Mouse (Mus musculus): Measurements from ENCODE around the gene BC016579. TPM values are rescaled to one million over a fixed set of nuclear protein-coding genes. Genes with fewer than 3 reads are reported as not detected.

The BC016579 gene
- polyA plus RNA-seq, 1 experiment from 2014 or later = 0.09 TPM

DNA sequence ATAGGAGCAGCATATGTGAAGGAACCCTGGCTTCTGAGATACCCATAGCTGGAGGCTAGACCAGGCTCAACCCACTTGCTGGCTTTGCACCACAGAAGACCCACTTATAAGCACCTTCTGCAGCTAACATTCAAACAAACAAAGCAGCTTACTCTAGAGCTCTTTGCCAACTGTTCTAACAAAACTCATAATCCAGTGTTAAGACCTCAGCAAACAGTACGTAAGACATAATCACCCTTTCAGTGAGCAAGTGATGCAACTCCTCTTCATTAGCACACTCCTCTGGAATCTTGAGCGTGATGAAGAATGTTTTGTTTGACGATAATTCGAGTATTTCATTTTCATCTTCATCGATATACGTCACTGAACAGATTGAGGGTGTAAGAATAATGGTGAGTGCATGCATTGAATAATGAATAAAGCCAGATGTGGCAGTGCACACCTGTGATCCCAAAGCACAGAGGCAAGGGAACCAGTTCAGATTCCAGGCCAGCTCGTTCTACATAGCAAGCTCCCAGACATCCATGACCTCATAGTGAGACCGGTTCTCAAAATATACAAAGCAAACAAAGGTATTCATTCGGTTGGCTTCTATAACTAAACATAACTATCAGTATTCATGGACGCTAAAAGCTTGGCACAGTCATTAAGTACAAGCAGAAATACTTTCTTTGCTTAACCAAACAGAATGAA, 13.7 kb downstream of the BC016579 start:
- no peaks in the 10 kb centered on the region for H3K9me3 ChIP-seq
- H3K4me3 ChIP-seq (replicated peaks) = no peak overlapping the region
- no peak overlapping the region for H3K4me2 ChIP-seq (replicated peaks)
- H3K27me3 ChIP-seq = no peaks in the 10 kb centered on the region
- ATAC-seq = no peak
- no peaks in the 10 kb centered on the region for H3K4me1 ChIP-seq (replicated peaks)
- no peak overlapping the region for H3K27ac ChIP-seq
- H3K9ac ChIP-seq (replicated peaks) = no peak overlapping the region
- no peaks in the 10 kb centered on the region for H3K36me3 ChIP-seq
- 85% methylated on average over 10 of the region's 10 CpGs for WGBS

DNA sequence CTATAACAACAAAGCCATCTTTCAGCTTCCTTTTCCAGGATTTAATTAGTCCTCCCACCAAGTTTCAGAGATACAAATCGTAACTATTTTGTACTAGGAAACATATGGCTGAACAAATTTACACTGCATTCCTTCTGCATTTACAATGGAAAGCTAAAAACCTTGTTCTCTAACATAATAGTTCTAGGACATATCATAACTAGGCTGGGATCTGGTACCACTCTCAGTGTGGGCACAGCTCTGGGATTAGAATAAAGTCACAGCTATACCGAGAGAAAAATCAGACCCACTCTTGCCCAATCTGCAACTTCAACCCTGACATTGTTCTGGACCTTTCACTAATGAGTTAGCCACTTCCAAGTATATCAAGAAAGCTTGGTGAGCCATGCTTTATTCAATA, 18.0 kb downstream of the BC016579 start:
- no peak overlapping the region for H3K27ac ChIP-seq
- H3K4me1 ChIP-seq (replicated peaks) = no peaks in the 10 kb centered on the region
- no peak overlapping the region for H3K9ac ChIP-seq (replicated peaks)
- H3K27me3 ChIP-seq = no peaks in the 10 kb centered on the region
- H3K36me3 ChIP-seq = no peaks in the 10 kb centered on the region
- no peak overlapping the region for H3K4me3 ChIP-seq (replicated peaks)
- H3K4me2 ChIP-seq (replicated peaks) = no peak overlapping the region
- H3K9me3 ChIP-seq = no peaks in the 10 kb centered on the region
- no peak for ATAC-seq
- WGBS = 95% methylated on average over 2 of the region's 2 CpGs

DNA sequence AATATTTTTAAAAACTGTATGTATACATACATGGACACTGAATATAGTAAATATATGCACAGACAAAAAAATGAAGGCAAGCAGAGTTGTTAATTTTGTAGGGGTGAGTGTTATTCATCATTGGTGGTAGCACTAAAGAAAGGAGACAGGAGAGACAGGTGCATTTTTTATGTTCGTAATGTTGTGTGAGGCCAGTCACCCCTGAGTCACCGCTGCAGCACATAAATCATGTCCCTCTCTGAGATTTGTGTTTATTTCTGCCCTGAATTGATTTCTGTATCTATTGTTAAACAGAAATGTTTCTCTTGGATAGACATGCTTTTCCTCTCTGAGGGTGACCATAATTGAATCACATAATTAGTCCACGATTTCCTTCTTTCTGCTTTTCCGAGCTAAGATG, 21.4 kb downstream of the BC016579 start:
- ATAC-seq = no peak
- no peak overlapping the region for H3K4me2 ChIP-seq (replicated peaks)
- no peak overlapping the region for H3K4me3 ChIP-seq (replicated peaks)
- no peaks in the 10 kb centered on the region for H3K9me3 ChIP-seq
- no peaks in the 10 kb centered on the region for H3K4me1 ChIP-seq (replicated peaks)
- H3K27ac ChIP-seq = no peak overlapping the region
- no peak overlapping the region for H3K9ac ChIP-seq (replicated peaks)
- no peaks in the 10 kb centered on the region for H3K36me3 ChIP-seq
- H3K27me3 ChIP-seq = no peaks in the 10 kb centered on the region
- 87% methylated on average over 4 of the region's 4 CpGs for WGBS

DNA sequence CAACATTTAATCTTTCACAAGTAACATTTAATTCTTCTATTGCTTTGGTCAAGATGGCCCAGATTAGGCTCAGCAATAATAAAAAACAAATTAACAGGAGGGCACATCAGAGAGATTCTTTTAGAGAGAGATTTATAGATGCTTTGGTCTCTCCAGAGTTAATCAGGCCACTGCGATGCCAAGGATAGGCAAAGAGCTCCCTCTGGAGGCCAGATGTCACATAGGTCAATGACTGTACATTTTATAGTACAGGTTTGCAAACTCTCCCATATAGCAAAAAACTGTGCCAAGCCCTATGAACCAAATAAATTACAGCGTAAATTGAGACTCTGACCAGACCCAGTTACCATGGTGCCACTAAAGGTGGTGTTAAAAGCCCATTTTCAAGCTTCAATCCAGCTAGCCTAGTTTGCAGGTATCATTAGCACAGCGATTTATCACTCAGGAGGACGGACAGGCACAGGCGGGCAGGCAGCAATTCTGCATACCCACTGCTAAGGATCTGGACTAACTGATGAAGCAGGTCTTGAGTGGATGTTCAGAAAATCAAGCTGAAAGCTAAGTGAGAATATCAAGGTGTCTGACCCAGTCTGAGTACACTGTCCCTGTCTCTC, 23.4 kb downstream of the BC016579 start:
- H3K4me2 ChIP-seq (replicated peaks) = no peak overlapping the region
- no peak overlapping the region for H3K9ac ChIP-seq (replicated peaks)
- no peaks in the 10 kb centered on the region for H3K27me3 ChIP-seq
- WGBS = 56% methylated on average over 5 of the region's 5 CpGs
- peak; percentile 89 for ATAC-seq
- H3K36me3 ChIP-seq = no peaks in the 10 kb centered on the region
- no peaks in the 10 kb centered on the region for H3K4me1 ChIP-seq (replicated peaks)
- no peak overlapping the region for H3K27ac ChIP-seq
- no peaks in the 10 kb centered on the region for H3K9me3 ChIP-seq
- no peak overlapping the region for H3K4me3 ChIP-seq (replicated peaks)

DNA sequence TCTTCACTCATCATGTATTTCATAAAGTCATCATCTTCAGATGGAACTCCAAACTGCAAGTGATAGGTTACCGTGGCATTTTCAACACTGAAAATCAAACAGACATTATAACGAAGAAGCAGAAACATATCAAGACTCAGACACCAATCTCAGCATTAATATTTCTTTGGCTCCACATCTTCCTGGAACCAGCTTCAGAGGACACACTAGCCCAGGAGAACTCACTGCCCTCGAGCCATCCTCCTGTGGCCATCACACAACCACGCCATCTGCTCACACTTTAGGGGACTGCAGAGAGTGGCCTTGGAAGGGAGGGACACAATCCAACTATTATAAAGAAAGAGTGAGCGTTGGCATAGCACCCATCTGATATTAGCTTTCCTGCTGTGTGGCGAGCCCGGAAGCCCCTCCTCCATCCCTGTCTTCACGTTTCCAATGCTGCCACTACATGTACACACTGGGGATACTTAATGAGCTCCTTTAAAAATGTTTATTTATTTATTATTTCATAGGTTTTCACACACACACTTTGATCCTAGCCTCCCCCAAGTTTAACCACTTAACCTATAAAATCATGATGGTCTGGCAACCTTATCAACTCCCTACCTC, 24.3 kb downstream of the BC016579 start:
- Histone ChIP-seq H3K4me3 (replicated peaks) (no peak overlapping the region), H3K4me2 (replicated peaks) (no peak overlapping the region), H3K9me3 (no peaks in the 10 kb centered on the region), H3K4me1 (replicated peaks) (no peaks in the 10 kb centered on the region), H3K9ac (replicated peaks) (no peak overlapping the region), H3K36me3 (no peaks in the 10 kb centered on the region), H3K27me3 (no peaks in the 10 kb centered on the region), H3K27ac (no peak overlapping the region)
- ATAC-seq = peak; percentile 30; the same call in 1 of the 2 replicates
- WGBS = 82% methylated on average over 8 of the region's 8 CpGs

DNA sequence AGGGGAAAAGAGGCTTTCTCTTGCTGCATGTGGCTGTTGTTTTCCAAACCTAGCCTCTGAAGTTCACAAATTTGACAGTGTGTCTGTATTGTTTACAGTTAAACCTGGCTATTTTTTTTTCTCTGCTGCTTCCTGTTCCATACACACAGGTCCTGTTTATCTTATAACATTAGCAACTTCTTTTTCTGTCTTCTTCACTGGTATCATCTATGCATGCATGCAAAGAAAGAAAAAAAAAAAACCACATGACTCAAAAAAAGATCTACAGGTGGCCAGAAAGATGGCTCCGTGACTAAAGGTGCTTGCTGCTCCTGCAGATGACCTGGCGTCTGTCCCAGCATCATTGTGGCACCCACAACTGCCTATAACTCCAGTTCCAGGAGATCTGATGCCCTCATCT, 28.5 kb downstream of the BC016579 start:
- 73% methylated on average over 2 of the region's 2 CpGs for WGBS
- no peak for ATAC-seq
- no peaks in the 10 kb centered on the region for H3K36me3 ChIP-seq
- H3K27ac ChIP-seq = no peak overlapping the region
- no peak overlapping the region for H3K4me3 ChIP-seq (replicated peaks)
- no peaks in the 10 kb centered on the region for H3K9me3 ChIP-seq
- no peaks in the 10 kb centered on the region for H3K4me1 ChIP-seq (replicated peaks)
- no peak overlapping the region for H3K9ac ChIP-seq (replicated peaks)
- H3K4me2 ChIP-seq (replicated peaks) = no peak overlapping the region
- no peaks in the 10 kb centered on the region for H3K27me3 ChIP-seq

DNA sequence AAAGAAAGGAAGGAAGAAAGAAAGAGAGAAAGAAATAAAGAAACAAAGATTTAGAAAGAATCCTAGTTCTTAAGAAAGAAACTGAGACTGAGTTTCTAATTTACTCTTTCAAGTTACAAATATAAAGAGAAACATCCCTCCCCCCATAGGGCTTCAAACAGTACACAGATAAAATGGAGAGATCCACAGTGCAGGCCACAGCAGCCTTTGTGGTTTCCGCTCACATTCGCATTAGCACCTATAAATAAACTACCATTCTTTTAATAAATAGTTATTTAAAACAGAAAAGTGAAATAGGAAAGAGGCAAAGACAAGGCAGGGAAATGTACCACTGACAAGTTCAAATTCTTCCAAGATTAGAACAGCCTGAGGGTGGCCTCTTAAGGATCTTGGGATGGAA, 29.1 kb downstream of the BC016579 start:
- no peak overlapping the region for H3K4me2 ChIP-seq (replicated peaks)
- H3K9ac ChIP-seq (replicated peaks) = no peak overlapping the region
- no peak overlapping the region for H3K27ac ChIP-seq
- H3K9me3 ChIP-seq = no peaks in the 10 kb centered on the region
- no peaks in the 10 kb centered on the region for H3K36me3 ChIP-seq
- H3K27me3 ChIP-seq = no peaks in the 10 kb centered on the region
- no peak overlapping the region for H3K4me3 ChIP-seq (replicated peaks)
- no peaks in the 10 kb centered on the region for H3K4me1 ChIP-seq (replicated peaks)
- ATAC-seq = no peak
- WGBS = 90% methylated on average over 2 of the region's 2 CpGs

DNA sequence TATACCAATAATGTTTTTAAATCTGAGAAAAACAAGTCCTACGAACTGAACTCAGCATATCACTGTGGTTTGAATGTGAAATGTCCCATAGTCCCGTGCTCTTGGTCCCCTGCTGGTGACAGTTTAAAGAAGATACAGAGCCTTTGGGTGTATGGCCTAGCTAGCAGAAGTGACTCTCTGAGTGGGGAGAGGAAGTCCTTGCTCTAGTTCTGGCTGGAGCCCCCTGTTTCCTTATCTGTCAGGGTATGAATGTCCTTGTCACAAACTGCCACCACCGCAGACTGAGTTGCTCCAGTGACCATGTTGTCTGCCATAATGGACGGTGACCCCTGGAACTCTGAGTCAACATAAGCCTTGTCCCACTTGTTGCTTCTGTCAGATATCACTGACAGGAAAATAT, 30.6 kb downstream of the BC016579 start:
- no peak overlapping the region for H3K9ac ChIP-seq (replicated peaks)
- no peak overlapping the region for H3K4me3 ChIP-seq (replicated peaks)
- no peak for ATAC-seq
- H3K27me3 ChIP-seq = no peaks in the 10 kb centered on the region
- no peak overlapping the region for H3K27ac ChIP-seq
- WGBS = 94% methylated on average over 4 of the region's 4 CpGs
- H3K36me3 ChIP-seq = no peaks in the 10 kb centered on the region
- H3K9me3 ChIP-seq = no peaks in the 10 kb centered on the region
- no peaks in the 10 kb centered on the region for H3K4me1 ChIP-seq (replicated peaks)
- H3K4me2 ChIP-seq (replicated peaks) = no peak overlapping the region

DNA sequence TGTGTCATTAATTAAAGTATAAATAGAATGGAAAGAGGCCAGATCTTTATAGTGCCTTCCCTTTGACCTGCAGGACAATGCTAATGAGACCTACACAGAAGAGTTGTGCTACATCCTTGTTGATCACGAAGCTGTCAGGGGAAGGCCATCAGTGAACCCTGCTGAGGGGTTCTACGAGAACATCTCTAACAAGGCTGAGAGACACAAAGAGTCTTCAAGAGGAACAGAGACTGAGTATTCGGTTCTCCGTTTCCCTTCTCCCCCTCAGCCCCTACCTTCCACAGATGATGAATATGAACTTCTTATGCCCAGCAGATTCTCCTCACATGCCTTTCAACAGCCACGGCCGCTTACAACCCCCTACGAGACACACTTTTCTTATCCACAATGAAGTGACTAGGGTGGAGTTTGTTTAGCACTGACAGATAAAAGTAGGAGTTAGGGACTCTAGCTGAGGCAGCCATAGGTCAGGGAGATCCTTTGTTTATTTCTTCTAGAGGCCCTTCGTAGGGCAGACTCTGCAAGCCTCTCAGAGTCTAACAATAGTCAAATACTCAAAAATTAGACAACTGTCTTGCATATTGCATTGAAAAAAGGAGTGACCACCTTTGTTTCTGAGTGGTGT, 34.0 kb downstream of the BC016579 start:
- Histone ChIP-seq H3K4me1 (replicated peaks) (no peaks in the 10 kb centered on the region), H3K9me3 (no peaks in the 10 kb centered on the region), H3K27ac (no peak overlapping the region), H3K36me3 (no peaks in the 10 kb centered on the region), H3K4me3 (replicated peaks) (no peak overlapping the region), H3K9ac (replicated peaks) (no peak overlapping the region), H3K4me2 (replicated peaks) (no peak overlapping the region), H3K27me3 (no peaks in the 10 kb centered on the region)
- ATAC-seq = no peak
- 77% methylated on average over 8 of the region's 8 CpGs for WGBS

DNA sequence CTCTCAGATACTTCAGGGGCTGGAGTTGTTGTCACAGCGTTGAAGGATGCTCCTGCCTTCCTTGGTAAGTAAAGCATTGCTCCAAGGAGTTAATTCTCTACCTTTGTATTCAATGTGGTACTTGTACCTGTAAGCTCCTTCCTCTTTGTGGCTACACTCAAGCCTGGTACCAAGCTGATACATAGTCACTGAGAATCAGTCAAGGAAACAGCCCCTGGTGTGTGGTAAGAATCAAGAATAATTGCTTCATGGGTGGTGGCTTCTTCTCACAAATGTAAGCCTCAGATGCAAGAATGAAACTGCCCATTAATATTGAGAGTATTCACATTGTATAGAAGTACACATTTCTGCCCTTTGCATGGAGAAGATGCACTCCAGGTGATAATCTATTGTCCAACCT, 37.9 kb downstream of the BC016579 start:
- H3K36me3 ChIP-seq = no peaks in the 10 kb centered on the region
- H3K27me3 ChIP-seq = no peaks in the 10 kb centered on the region
- no peaks in the 10 kb centered on the region for H3K4me1 ChIP-seq (replicated peaks)
- ATAC-seq = no peak
- H3K4me2 ChIP-seq (replicated peaks) = no peak overlapping the region
- no peaks in the 10 kb centered on the region for H3K9me3 ChIP-seq
- no peak overlapping the region for H3K27ac ChIP-seq
- H3K9ac ChIP-seq (replicated peaks) = no peak overlapping the region
- H3K4me3 ChIP-seq (replicated peaks) = no peak overlapping the region
- WGBS = 94% methylated on average over 1 of the region's 1 CpGs

DNA sequence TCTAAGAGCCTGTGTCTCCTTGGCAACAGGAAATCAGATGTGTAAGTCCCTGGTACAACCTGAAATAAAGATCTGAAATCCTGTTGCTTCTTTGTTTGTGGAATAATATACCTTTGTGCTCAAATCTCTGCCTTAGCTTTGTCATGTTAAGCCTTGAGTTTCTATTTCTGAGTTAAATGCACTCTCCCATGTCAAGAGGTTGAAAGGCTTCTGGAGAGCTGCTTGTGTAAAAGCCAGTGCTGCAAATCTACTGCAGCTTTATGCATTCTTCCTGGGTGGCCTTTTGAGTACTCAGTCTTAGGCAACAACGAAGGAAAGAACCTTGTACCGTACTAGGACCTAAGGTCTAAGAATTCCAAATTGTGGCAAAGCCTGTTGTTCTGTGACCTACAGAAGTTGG, 40.6 kb downstream of the BC016579 start:
- no peak overlapping the region for H3K9ac ChIP-seq (replicated peaks)
- no peak overlapping the region for H3K27ac ChIP-seq
- H3K4me2 ChIP-seq (replicated peaks) = no peak overlapping the region
- ATAC-seq = no peak
- no peaks in the 10 kb centered on the region for H3K36me3 ChIP-seq
- H3K9me3 ChIP-seq = no peaks in the 10 kb centered on the region
- H3K27me3 ChIP-seq = no peaks in the 10 kb centered on the region
- H3K4me3 ChIP-seq (replicated peaks) = no peak overlapping the region
- WGBS = 57% methylated on average over 2 of the region's 2 CpGs
- no peaks in the 10 kb centered on the region for H3K4me1 ChIP-seq (replicated peaks)

DNA sequence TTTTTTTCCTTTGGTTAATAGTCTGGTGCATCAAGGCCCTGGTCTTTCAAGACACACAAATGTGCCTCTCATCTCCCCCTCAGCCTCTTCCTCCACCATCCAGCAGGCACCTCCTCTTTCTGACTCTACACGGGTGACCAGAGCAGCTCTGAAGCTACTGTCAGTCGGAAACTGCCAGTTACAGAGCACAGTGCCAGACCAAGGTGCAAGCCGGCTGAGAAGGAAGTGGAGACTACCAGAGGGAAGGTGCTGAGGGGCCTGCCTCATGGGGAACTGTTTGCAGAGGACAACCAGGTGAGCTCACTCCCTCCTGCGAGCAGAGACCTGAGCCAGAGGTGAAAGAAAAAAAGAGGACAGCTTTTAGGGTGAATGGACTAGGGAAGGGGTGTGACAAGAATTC, 43.6 kb downstream of the BC016579 start, which contains the start of gene Gcsam:
Gcsam (plus strand) TSS at position 114 of the 400 bp plus-strand sequence.
- Histone ChIP-seq H3K9me3 (no peaks in the 10 kb centered on the region), H3K27me3 (no peaks in the 10 kb centered on the region; the same call in 1 of the 2 replicates), H3K4me1 (replicated peaks) (no peaks in the 10 kb centered on the region), H3K36me3 (no peaks in the 10 kb centered on the region), H3K27ac (no peak within 1 kb of the TSS), H3K4me3 (replicated peaks) (no peak within 1 kb of the TSS), H3K9ac (replicated peaks) (no peak within 1 kb of the TSS), H3K4me2 (replicated peaks) (no peak within 1 kb of the TSS)
- WGBS = 82% methylated on average over 4 of the region's 4 CpGs
- no peak for ATAC-seq

All from midbrain, embryonic 13.5 days (tissue).